Mouse (Mus musculus) stomach, embryonic 15.5 days (tissue): ENCODE results near the gene Rfc4. TPM values are rescaled to one million over a fixed set of nuclear protein-coding genes. Genes with fewer than 3 reads are reported as not detected.

Experiments
- ATAC-seq: fragments of 200-750 bp; cut with Nextera tagmentation; 2 replicates; pipeline ENCODE4 v1.8.0; 2017; ENCODE audit warnings: low read depth, moderate number of reproducible peaks, moderate TSS enrichment; ENCODE audit not compliant: insufficient read depth, low FRiP score
- H3K27ac ChIP-seq: fragments of 300-500 bp; sonication (generic); 2 replicates; pipeline ENCODE4 v1.5.1; 2015; ENCODE audit warnings: mild to moderate bottlenecking, inconsistent platforms
- H3K27me3 ChIP-seq: fragments of 300-500 bp; sonication (generic); replicated peaks from 2 replicates; pipeline ENCODE4 v1.6.1; 2015; ENCODE audit warnings: inconsistent platforms
- H3K36me3 ChIP-seq: fragments of 300-500 bp; sonication (generic); 2 replicates; pipeline ENCODE4 v1.6.1; 2015; ENCODE audit warnings: inconsistent platforms
- H3K4me1 ChIP-seq: fragments of 300-500 bp; sonication (generic); 2 replicates; pipeline ENCODE4 v1.6.1; 2015; ENCODE audit warnings: inconsistent platforms
- H3K4me2 ChIP-seq: fragments of 300-500 bp; sonication (generic); 2 replicates; pipeline ENCODE4 v1.6.1; 2015; ENCODE audit warnings: mild to moderate bottlenecking, inconsistent platforms
- H3K4me3 ChIP-seq: fragments of 300-500 bp; sonication (generic); replicated peaks from 2 replicates; pipeline ENCODE4 v1.5.1; 2015; ENCODE audit warnings: inconsistent platforms
- H3K9ac ChIP-seq: fragments of 300-500 bp; sonication (generic); 2 replicates; pipeline ENCODE4 v1.6.1; 2015; ENCODE audit warnings: inconsistent platforms
- H3K9me3 ChIP-seq: fragments of 300-500 bp; sonication (generic); 2 replicates; pipeline ENCODE4 v1.6.1; 2016; ENCODE audit warnings: inconsistent platforms
- WGBS: fragments of 180-500 bp; shearing (Covaris S2); methylation state at CpG from one replicate; pipeline ENCODE4 v1.1.7; 2015; 5-methylcytosine and 5-hydroxymethylcytosine counted together
- polyA plus RNA-seq: library from polyadenylated mRNA; unstranded; fragments of >200 nt; fragmentation: Nextera tagmentation; extraction: Ambion mirVana; gene quantifications from 2 replicates; pipeline ENCODE4 v1.2.1, GENCODE M21; 2015

Rfc4 gene
- polyA plus RNA-seq, 1 experiment from 2014 or later: 109 TPM

DNA sequence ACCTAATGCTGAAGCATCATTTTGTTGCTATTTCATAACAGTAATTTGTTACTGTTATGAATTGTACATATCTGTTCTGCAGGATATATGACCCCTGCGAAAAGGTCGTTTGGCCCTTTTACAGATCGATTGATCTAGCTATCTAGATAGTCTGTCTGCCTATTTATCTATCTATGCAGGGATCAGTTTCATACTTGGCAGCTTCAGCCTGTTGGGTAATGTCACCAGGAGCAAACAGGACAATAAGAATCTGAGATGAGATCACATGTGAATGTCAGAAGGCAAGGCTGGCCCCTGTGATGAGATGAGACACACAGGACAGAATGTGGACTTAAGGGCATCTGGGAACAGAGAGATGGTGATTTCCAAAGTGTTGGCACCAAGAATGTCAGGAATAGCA, 2.8 kb upstream of the Rfc4 start:
- 87% methylated on average over 3 of the region's 3 CpGs for WGBS
- ATAC-seq: no peak
- no peak overlapping the region for H3K27ac ChIP-seq
- H3K27me3 ChIP-seq: no peaks in the 10 kb centered on the region
- H3K9me3 ChIP-seq: no peaks in the 10 kb centered on the region
- H3K4me3 ChIP-seq: no peak overlapping the region
- no peaks in the 10 kb centered on the region for H3K36me3 ChIP-seq
- H3K4me2 ChIP-seq: no peak overlapping the region
- H3K9ac ChIP-seq: no peak overlapping the region
- H3K4me1 ChIP-seq: peaks cover 10% of the 10 kb centered on the region; the same call in 1 of the 2 replicates

DNA sequence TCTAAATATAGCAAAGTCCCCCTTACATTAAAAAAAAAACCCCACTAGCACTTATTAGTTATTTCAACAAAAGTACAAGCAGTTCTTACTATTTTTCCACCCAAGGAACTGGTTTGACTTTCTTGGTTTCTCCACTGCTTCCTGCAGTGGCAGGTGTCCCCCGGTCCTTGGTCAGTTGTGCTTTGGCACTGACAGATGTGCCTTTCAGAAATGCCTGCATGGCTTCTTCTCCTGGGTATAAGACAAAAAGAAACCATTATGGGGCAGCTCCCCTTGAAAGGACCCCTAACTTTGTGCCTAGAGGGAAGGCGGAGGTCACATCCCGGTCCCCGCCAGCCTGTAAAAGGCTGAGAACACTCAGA, 245 bp downstream of the Rfc4 start:
- H3K27ac ChIP-seq: peak overlapping the region; percentile 98
- H3K36me3 ChIP-seq: peaks cover 2% of the 10 kb centered on the region
- H3K27me3 ChIP-seq: no peaks in the 10 kb centered on the region
- H3K4me3 ChIP-seq: peak overlapping the region; percentile 73
- H3K4me1 ChIP-seq: peaks cover 10% of the 10 kb centered on the region; the same call in 1 of the 2 replicates
- peak overlapping the region; percentile 89 for H3K9ac ChIP-seq
- no peaks in the 10 kb centered on the region for H3K9me3 ChIP-seq
- H3K4me2 ChIP-seq: peak overlapping the region; percentile 76
- 0% methylated on average over 4 of the region's 4 CpGs for WGBS
- ATAC-seq: no peak; the same call in 1 of the 2 replicates

DNA sequence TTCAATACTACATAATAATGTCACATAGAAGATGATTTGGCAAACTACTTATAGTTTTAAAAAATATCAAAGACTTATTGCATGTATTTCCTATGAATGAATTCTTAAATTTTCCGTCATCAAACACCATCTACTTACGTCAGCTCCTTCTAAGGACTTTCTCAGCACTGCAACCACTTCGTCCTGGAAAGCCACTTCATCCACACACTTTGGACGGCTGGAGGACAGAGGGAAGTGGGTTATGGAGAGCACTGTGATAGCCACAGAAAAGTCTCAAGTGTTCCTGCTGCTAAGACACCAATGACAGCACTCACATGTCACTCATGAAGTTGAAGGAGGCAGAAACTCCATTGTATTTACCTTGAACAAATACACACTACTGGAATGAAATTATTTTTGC, 3.1 kb downstream of the Rfc4 start:
- H3K27me3 ChIP-seq: no peaks in the 10 kb centered on the region
- 89% methylated on average over 4 of the region's 4 CpGs for WGBS
- H3K4me1 ChIP-seq: peaks cover 10% of the 10 kb centered on the region; the same call in 1 of the 2 replicates
- H3K9ac ChIP-seq: no peak overlapping the region
- no peak overlapping the region for H3K27ac ChIP-seq
- no peak overlapping the region for H3K4me2 ChIP-seq
- H3K4me3 ChIP-seq: no peak overlapping the region
- H3K9me3 ChIP-seq: no peaks in the 10 kb centered on the region
- H3K36me3 ChIP-seq: peaks cover 15% of the 10 kb centered on the region
- ATAC-seq: no peak

DNA sequence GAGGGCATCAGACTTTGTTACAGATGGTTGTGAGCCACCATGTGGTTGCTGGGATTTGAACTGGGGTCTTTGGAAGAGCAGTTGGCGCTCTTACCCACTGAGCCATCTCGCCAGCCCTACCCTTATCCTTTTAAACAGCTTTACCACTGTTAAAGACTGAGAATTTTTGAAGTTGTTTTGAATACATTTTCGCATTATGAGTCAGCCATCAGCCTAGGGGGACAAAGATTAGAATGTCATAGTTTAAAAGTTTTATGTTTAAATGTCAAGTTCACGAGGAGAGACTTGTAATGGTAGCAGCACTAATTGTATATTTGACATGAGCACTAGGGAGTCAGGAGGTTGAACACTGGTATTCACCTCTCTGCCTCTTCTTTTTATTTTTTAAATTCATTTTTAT, 4.4 kb downstream of the Rfc4 start:
- Histone ChIP-seq H3K4me3 (no peak overlapping the region), H3K36me3 (peaks cover 15% of the 10 kb centered on the region), H3K27ac (no peak overlapping the region), H3K4me2 (no peak overlapping the region), H3K27me3 (no peaks in the 10 kb centered on the region), H3K4me1 (peaks cover 6% of the 10 kb centered on the region; the same call in 1 of the 2 replicates), H3K9me3 (no peaks in the 10 kb centered on the region), H3K9ac (no peak overlapping the region)
- WGBS: 95% methylated on average over 4 of the region's 4 CpGs
- no peak for ATAC-seq

DNA sequence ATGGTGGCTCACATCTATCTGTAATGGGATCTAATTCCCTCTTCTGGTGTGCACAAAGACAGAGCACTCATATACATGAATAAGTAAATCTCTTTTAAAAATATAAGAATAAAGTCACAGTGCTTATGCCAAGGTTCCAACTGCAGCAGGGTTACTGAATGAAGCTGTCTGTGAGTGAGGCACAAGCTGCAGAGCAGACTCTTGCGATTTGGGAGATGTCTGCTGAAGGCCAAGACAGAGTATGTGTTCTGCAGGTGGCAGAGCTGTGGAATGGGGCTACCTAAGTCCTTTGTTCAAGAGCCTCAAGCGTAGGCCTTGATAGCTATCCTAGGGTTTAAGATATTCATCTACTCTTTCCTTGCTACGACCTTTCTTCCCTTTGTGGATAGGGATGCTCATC, 5.1 kb downstream of the Rfc4 start:
- H3K9ac ChIP-seq: no peak overlapping the region
- H3K4me3 ChIP-seq: no peak overlapping the region
- H3K4me2 ChIP-seq: no peak overlapping the region
- peaks cover 15% of the 10 kb centered on the region for H3K36me3 ChIP-seq
- no peak for ATAC-seq
- H3K4me1 ChIP-seq: peaks cover 6% of the 10 kb centered on the region; the same call in 1 of the 2 replicates
- H3K9me3 ChIP-seq: no peaks in the 10 kb centered on the region
- no peak overlapping the region for H3K27ac ChIP-seq
- 96% methylated on average over 3 of the region's 3 CpGs for WGBS
- no peaks in the 10 kb centered on the region for H3K27me3 ChIP-seq

DNA sequence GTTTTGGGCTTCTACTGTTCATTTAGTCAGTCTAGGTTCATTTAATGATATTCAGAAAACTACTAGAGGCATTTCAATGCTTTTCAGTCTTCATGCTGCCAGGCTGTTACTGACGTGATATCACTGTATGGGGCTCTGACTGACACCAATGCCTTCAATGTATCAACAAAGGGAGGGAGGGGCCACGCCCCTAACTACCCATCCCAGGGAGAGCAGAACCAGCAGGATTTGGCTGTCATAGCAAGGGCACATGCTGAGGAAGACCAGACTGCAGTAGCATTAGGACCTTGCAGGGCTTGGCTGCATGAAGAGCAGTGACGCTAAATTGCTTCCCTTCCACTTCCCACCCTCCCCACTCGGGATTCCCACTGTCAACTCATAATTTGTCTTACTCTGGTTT, 10.4 kb downstream of the Rfc4 start:
- Histone ChIP-seq H3K4me1 (no peaks in the 10 kb centered on the region), H3K36me3 (peaks cover 28% of the 10 kb centered on the region), H3K27me3 (no peaks in the 10 kb centered on the region), H3K9ac (no peak overlapping the region), H3K4me2 (no peak overlapping the region), H3K27ac (no peak overlapping the region), H3K4me3 (no peak overlapping the region), H3K9me3 (no peaks in the 10 kb centered on the region)
- 44% methylated on average over 4 of the region's 4 CpGs for WGBS
- ATAC-seq: no peak

DNA sequence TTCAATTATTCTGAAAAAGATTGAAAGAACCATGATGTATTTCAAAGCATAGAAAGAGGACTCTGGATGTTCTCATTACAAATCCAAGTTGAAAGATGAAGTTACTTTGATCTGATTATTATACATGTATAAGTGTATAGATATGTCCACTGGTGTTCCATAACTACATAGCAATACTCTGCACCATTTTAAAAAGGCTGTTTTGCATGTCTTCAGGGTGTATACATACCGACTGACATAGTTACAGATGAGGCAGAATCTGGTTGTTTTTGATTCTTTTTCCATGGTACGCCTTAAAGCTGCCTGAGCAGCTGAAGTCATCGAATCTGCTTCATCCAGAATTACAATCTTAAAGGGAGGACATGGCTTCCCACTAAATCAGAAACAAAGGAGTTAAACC, 12.1 kb downstream of the Rfc4 start:
- H3K4me3 ChIP-seq: no peak overlapping the region
- H3K9me3 ChIP-seq: no peaks in the 10 kb centered on the region
- H3K9ac ChIP-seq: no peak overlapping the region
- H3K27me3 ChIP-seq: no peaks in the 10 kb centered on the region
- no peak overlapping the region for H3K27ac ChIP-seq
- no peak for ATAC-seq
- peaks cover 35% of the 10 kb centered on the region for H3K36me3 ChIP-seq
- no peak overlapping the region for H3K4me2 ChIP-seq
- 73% methylated on average over 3 of the region's 3 CpGs for WGBS
- peaks cover 5% of the 10 kb centered on the region; the same call in 1 of the 2 replicates for H3K4me1 ChIP-seq

DNA sequence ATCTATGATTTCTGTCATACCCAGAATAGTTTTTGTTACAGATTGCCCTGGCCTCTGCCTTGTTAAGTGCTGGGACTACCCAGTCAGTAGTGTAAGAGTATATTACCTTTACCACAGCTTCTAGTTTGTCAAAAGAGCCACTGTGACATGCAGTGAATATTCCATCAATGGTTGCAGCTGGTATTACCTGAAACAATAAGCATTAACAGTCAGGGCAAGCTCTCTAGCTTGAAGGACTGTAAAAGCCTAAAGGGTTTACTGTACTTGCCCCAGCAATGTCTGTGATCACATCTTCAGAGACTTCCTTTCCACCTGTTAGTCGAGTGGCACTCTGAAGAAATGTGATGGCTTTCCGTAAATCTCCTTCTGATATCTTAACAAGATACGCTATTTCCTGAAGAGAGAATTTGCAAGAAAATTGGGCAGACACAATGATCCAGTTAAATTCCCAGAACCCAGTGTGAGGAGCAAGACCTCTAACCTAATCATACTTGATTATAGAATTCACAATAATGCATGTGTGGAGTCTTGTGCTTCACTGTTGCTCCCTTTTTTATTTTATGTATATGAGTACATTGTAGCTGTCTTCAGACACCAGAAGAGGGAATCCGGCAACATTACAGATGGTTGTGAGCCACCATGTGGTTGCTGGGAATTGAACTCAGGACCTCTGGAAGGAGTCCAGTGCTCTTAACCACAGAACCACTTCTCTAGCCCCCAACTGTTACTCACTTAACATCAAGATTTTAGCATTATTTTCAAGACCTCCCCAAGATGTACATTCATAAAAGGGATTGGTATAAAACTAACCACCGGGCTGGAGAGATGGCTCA, 13.0 kb downstream of the Rfc4 start:
- Histone ChIP-seq H3K36me3 (peaks cover 32% of the 10 kb centered on the region), H3K4me1 (peaks cover 5% of the 10 kb centered on the region; the same call in 1 of the 2 replicates), H3K9me3 (no peaks in the 10 kb centered on the region), H3K27ac (no peak overlapping the region), H3K4me2 (no peak overlapping the region), H3K9ac (no peak overlapping the region), H3K27me3 (no peaks in the 10 kb centered on the region), H3K4me3 (no peak overlapping the region)
- WGBS: 60% methylated on average over 5 of the region's 5 CpGs
- 0 out of 2 replicates have a peak, but pooled peaks have one; percentile 28 for ATAC-seq

DNA sequence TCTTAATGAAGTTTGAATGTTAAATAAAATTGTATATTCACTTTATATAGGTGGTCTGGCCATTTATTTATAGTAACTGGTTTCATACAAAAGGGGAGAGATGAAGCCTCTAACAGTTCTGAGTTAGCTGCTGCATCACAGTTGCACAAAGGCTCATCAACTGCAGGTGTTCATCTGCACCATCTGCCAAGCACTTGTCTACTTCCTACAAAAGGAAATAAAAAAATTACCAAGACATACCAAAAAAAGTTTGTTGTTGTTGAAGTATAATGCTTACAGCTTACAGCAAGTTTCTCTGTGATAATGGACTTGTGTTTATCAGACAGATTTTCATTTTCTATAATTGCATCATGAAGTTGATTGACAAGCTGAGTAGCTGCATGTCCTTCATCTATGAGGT, 13.6 kb downstream of the Rfc4 start:
- Histone ChIP-seq H3K9ac (no peak overlapping the region), H3K9me3 (no peaks in the 10 kb centered on the region), H3K4me1 (peaks cover 5% of the 10 kb centered on the region; the same call in 1 of the 2 replicates), H3K4me2 (no peak overlapping the region), H3K36me3 (peaks cover 36% of the 10 kb centered on the region), H3K27me3 (no peaks in the 10 kb centered on the region), H3K4me3 (no peak overlapping the region), H3K27ac (no peak overlapping the region)
- peak; percentile 21; the same call in 1 of the 2 replicates for ATAC-seq

DNA sequence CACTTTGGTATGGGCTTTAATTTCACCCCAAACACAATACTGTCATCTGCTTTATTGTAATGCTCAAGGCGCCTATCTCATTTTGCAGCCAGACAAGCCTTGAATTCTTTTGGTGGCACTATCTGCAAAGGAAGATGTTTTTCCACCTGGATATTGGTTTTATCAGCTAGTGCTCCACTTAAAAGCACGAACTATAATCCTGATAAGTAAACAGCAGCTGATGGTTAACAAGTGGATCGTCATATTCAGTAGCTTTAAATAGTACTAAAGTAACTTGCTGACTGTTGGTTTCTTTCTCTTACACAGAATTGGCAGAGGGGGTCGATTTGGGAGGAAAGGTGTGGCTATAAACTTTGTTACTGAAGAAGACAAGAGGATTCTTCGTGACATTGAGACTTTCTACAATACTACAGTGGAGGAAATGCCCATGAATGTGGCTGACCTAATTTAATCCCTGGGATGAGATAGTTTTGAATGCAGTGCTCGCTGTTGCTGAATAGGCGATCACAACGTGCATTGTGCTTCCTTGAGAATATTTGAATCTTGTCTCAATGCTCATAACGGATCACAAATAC, 14.6 kb downstream of the Rfc4 start:
- no peaks in the 10 kb centered on the region for H3K9me3 ChIP-seq
- peaks cover 36% of the 10 kb centered on the region for H3K36me3 ChIP-seq
- H3K4me3 ChIP-seq: no peak overlapping the region
- no peak overlapping the region for H3K4me2 ChIP-seq
- ATAC-seq: no peak
- no peak overlapping the region for H3K27ac ChIP-seq
- 51% methylated on average over 9 of the region's 9 CpGs for WGBS
- H3K4me1 ChIP-seq: peaks cover 5% of the 10 kb centered on the region; the same call in 1 of the 2 replicates
- no peak overlapping the region for H3K9ac ChIP-seq
- H3K27me3 ChIP-seq: no peaks in the 10 kb centered on the region

DNA sequence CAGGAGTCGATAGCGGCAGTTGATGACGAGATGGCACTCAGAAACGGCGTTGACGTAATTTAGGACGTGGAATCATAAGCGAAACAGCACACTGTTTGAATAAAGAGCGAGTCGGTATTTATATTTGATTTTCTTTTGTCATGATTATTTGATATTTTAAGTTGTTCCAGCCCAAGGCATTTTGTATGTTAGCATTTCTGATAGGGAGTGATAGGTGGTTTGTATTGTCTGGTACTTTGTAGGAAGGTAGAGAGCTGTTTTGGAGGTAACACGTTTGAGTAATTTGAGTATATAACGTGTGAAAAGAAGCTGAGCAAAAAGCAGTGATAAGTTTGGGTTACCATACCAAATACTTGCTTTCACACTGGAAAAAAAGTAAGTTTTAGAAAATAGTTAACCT, 15.2 kb downstream of the Rfc4 start:
- H3K9ac ChIP-seq: no peak overlapping the region
- no peaks in the 10 kb centered on the region for H3K27me3 ChIP-seq
- 71% methylated on average over 12 of the region's 12 CpGs for WGBS
- peaks cover 5% of the 10 kb centered on the region; the same call in 1 of the 2 replicates for H3K4me1 ChIP-seq
- peaks cover 36% of the 10 kb centered on the region for H3K36me3 ChIP-seq
- no peak overlapping the region for H3K4me3 ChIP-seq
- H3K27ac ChIP-seq: no peak overlapping the region
- no peaks in the 10 kb centered on the region for H3K9me3 ChIP-seq
- H3K4me2 ChIP-seq: no peak overlapping the region
- no peak for ATAC-seq
